In the genomic region with DNA sequence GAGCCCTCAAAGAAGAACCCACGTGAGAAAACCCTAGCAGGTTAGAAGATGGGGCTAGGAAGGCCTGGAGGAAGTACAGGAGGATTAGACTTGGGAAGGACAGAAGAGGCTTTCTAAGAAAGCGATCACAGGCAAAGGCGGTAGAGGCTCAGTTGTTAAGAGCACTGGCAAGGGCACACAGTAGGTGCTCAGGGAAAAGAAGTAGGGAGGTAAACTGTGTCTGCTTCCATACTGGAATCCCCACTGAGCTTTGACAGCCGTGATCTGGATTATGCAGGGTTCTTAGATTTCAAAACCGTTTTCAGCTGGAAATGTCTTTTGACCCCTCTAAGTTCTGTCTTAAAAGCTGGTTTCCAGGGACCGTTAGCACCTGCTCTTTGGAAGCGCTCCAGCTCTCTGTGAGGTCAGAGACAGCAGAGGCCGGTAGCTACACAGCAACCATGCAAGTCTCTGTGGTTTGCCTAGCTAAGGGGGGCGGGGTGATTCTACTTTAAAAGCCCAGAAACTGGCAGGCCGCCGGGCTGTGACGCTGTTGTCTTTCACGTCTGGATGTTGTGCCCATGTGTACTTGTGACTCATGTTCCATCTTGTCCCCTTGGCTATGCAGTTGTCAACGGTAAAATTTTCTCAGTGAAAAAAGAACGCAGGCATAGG, we compare ENCODE assay signal across 8 mouse cellular contexts. TPM values are rescaled to one million over a fixed set of nuclear protein-coding genes. Genes with fewer than 3 reads are reported as not detected.
A peak's percentile ranks its signal among the peaks of the same experiment; 100 is the strongest.
DNase-seq lines count a peak whose midpoint lies in the region; ATAC-seq and TF ChIP-seq lines count a peak whose summit lies in the region.

No protein-coding gene starts in this region.

- H3K4me1 ChIP-seq in lung, adult 2 months (ENCODE audit: control insufficient read depth, insufficient read depth, low read length), result no peaks in the 10 kb centered on the region
- peaks cover 22% of the 10 kb centered on the region for H3K4me1 ChIP-seq in thymus, adult 2 months (replicated peaks; ENCODE audit: control insufficient read depth, insufficient read depth, low read length)

- TF ChIP-seq POLR2A in lung, adult 2 months (IDR thresholded peaks at IDR 0.05; ENCODE audit: borderline replicate concordance, extremely low read depth, low read depth, low read length), result no peak
- TF ChIP-seq POLR2A in thymus, adult 2 months (IDR thresholded peaks at IDR 0.05; ENCODE audit: control insufficient read depth, extremely low read depth, insufficient read depth, low read length, poor library complexity), result no peak

- DNase-seq in lung, adult 18-20 months, result peak; percentile 31 to 55
- DNase-seq in lung, adult 2 months, result no peak
- DNase-seq in adrenal gland, adult 2 months, result peak; percentile 77
- peak; percentile 18 for DNase-seq in kidney, postnatal 14 days
- DNase-seq in thymus, adult 2 months, result peak; percentile 85
- no peak for DNase-seq in ovary, adult 18-20 months (ENCODE audit: low spot score)
- DNase-seq in cerebellum, adult 8-10 months, result no peak

- no peaks in the 10 kb centered on the region for H3K27me3 ChIP-seq in thymus, adult 2 months (ENCODE audit: control insufficient read depth, insufficient read depth, low read length)

- peak; percentile 91 for ATAC-seq in megakaryocyte-erythroid progenitor cell, adult 5-6 weeks (replicated peaks; ENCODE audit: low FRiP score, low TSS enrichment, poor library complexity, severe bottlenecking)

- H3K4me3 ChIP-seq in lung, adult 2 months (replicated peaks; ENCODE audit: extremely low read depth, low read depth, low read length), result no peak overlapping the region
- H3K4me3 ChIP-seq in thymus, adult 2 months (ENCODE audit: control insufficient read depth, insufficient read depth, low read length), result no peak overlapping the region

- TF ChIP-seq CTCF in lung, adult 2 months (IDR thresholded peaks at IDR 0.05; ENCODE audit: insufficient read depth, low read length), result no peak
- no peak for TF ChIP-seq CTCF in thymus, adult 2 months (IDR thresholded peaks at IDR 0.05; ENCODE audit: borderline replicate concordance, control insufficient read depth, extremely low read depth, insufficient read depth, low read length, poor library complexity)

- peak overlapping the region; percentile 97 for H3K27ac ChIP-seq in thymus, adult 2 months (ENCODE audit: control insufficient read depth, insufficient read depth, low read length)

- 47% methylated on average over 15 of the region's 15 CpGs for WGBS in lung, adult 2 months
- WGBS in thymus, adult 2 months, result 4% methylated on average over 15 of the region's 15 CpGs

- no peaks in the 10 kb centered on the region for H3K36me3 ChIP-seq in thymus, adult 2 months (ENCODE audit: control insufficient read depth, insufficient read depth, low read length)

RNA-seq across cellular contexts. Expression of a gene that starts 43.8 kb away (rescaled TPM):
- polyA plus RNA-seq in lung, adult 2 months (2012; rRNA removed), result 7.8 and 12.4 TPM in 2 replicates
- 10 to 100 TPM; 62.9 to 75.6 TPM for total RNA-seq in adrenal gland, adult 2 months (2021)
- polyA plus RNA-seq in adrenal gland, adult 2 months (2012; rRNA removed), result 5.6 and 7.4 TPM in 2 replicates
- 81.6 and 95.5 TPM in 2 replicates for total RNA-seq in megakaryocyte-erythroid progenitor cell, adult 5-6 weeks (2014; fragmentation: Nextera tagmentation)
- total RNA-seq in megakaryocyte-erythroid progenitor cell, adult 5-6 weeks (2017), result 106 and 108 TPM in 2 replicates
- 27.8 and 33.5 TPM in 2 replicates for polyA plus RNA-seq in thymus, adult 2 months (2012; rRNA removed)

Comparison
In these comparisons a context has a peak if more than half of its experiments do, and no peak if none do; other contexts are left out.
1. DNase-seq: peak in lung, adult 18-20 months (2 of 2), adrenal gland, adult 2 months (single experiment), kidney, postnatal 14 days (single experiment) and thymus, adult 2 months (single experiment); none in lung, adult 2 months (single experiment), ovary, adult 18-20 months (single experiment) and cerebellum, adult 8-10 months (single experiment).